Mouse (Mus musculus) forelimb bud, embryonic 11.5 days (tissue): ENCODE results near the gene Dph5.
"Not testable (repeated sequence)": the region's sequence is repeated elsewhere in the genome, so short reads cannot be mapped to it uniquely, and the experiment has no call there.

Source experiments
- DNase-seq: peaks from one replicate; pipeline ENCODE4 v3.0.0-alpha.2; 2012; ENCODE audit warnings: low read depth, low spot score

The Dph5 gene

DNA sequence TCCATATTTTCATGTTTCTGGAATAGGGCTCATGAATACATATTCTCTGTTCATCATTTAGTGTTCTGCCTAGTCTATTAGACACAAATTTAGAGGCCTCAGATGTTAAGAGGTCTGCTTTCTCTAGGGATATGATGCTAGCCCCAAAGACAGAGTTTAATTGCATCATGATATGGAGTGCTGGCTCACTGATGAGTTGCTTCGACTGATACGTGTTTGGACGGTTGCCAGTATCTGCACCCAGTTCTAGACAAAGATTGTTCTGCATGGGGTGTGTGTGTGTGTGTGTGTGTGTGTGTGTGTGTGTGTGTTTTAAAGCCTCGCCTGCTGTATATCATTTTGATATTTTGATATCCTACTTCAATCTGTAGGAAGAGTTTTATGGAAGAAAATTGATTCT lies 4.7 kb downstream of the Dph5 start:
- no peak for DNase-seq

DNA sequence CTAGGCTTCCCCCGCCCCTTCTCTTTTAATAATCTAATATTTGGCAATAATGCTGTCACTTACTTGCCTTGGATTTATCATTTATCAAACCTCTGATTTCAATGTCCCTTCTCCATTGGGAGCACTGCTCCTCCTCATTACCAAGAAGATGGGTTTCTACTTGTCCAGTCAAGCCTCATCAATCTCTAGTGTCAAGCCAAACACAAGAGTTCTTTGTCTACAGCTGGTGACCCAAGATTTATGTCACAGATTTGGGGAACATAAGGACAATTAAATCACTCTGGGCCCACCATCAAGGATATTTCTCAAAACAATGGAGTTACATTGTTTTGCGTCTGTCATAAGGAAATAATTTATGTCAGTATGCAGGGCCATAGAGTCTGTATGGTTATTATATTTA lies 5.5 kb downstream of the Dph5 start:
- no peak for DNase-seq

DNA sequence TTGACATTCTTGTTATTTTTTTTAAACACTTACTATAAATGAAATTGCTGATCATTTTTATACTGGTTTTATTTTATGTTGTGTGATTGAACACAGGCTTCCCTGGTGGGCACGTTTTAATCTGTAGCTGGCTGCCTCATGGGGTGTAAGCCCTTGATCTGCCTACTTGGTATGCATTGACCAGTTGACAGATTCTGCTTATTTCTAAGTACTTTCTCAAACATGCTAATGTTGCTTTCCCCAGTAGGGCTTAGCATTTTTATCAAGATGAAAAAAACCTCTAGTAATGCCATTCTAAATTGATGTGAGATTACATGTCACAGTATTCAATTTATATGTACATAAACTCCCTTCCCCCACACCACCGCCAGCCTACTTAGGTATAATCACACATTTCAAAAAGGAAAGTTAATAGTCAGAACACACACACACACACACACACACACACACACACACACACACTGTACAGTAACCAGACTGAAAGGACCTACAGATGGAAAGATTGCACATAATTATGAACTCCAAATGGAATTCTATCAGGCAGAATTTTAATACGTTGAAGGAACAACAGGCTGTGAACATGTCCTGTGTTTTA lies 10.8 kb downstream of the Dph5 start:
- DNase-seq, result no peak

DNA sequence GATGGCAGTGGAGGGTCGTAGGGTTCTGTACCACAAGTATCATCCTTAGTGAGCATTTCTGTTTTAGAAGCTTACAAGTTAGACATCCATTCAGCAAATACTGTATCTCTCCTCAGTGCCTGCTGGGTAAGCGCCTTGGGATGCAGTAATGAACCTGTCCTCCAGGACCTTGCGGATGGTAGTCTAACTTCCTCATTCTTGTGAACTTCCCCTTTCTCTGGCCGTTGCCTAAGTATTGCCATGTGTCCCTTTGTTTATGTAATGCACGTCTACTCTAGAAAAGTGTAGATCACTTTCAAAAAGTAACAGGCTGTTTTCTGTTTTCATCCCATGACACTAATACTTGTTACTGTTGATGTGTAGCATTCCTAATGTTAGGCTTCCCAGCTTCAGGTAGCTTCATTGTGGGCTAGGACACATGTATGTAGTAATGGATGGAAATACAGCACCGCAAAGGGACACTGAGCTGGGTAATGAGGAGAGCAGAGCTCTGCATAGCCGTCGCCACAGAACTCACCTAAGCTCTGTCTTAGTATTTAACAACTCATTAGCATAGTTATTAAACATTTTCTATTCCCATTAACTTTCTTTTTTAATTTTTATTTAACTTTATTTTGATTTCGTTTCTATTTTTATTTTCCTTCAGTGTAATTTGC lies 14.8 kb downstream of the Dph5 start:
- no peak for DNase-seq

DNA sequence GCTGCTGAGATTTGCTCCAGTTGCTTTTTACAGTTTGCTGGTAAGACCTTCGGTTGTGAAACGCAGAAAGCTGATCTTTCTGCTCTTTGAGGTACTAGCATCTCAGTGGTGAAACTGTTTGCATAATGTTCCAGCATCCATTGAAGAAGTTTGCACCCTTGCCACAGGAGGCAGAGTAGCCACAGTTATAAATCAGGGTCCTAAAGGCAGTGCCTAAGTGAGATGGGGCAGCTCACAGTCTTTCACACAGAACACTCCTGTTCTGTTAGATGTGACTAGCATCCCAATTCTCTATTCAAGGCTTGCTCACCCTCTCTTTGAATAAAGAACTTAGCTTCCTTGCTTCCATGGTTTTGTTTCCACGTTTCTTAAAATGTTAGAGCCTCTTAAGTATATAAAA lies 17.4 kb downstream of the Dph5 start:
- DNase-seq, result no peak

DNA sequence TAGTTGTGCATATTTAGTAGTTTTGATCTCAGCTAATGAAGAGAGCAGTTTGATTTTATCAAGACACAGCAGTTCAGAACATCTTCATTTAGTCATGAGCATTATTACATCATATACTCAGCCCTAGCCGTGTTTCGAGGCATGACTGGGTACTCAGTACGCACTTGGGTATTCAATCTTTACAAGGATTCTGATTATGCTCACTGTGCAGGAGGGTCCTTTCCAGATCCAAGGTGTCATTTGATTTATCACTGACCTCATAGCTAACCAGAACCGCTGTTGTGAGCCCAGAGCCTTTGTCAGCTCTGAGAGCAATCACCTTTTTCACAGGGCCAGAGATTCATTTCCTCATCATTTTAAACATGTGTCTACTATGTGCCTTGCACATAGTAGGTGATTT lies 17.9 kb downstream of the Dph5 start:
- no peak for DNase-seq

DNA sequence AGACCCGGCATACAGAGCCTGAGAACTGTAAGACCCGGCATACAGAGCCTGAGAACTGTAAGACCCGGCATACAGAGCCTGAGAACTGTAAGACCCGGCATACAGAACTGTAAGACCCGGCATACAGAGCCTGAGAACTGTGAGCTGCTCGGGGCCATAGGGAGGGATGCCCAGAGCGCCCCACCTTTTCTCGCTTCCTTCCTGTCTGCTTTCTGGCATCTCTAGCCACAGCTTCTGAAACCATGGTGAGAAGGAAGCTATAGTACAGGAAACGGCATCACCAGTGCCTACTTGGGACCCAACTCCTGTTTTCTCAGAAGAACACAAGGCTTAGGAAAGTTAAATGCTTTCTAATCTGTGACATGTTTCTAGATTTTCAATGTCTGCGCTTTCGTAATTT lies 19.8 kb downstream of the Dph5 start:
- DNase-seq, result not testable (repeated sequence)

DNA sequence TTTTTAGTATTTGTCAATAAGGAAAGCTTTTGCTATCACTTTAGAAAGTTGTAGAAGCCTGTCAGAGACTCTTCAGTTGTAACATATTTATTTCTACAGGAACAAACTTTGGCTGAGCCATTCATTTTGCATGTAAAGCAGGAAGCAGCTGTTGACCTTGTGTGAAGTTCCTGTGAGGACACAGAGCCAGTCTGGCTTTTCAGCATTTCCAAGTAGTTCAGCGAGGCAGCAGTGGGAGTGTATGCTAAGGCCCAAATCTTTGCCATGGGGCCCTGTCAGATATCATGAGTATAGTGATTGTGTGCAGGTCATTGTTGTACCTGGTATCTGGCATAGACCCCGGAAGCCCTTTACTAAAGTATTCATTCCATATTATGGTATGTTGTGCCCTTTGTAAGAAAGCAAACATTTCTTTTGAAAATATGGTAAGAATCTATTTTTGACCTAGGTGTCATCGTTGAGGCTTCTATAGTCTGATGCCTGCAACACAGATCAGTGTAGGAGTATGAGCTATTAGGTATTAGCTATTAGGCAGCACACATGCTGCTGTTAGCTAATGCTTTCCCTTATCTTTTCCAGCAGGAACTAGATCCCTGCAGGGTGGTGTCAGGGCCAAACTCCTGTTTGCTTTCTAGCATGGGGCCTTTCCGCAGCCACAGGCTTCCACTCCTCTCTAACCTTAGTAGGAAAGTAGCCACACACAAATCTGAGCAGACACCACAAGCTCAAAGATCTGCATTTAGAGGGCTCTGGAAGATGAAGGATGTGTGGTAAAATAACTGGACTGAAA lies 37.0 kb downstream of the Dph5 start:
- no peak for DNase-seq

DNA sequence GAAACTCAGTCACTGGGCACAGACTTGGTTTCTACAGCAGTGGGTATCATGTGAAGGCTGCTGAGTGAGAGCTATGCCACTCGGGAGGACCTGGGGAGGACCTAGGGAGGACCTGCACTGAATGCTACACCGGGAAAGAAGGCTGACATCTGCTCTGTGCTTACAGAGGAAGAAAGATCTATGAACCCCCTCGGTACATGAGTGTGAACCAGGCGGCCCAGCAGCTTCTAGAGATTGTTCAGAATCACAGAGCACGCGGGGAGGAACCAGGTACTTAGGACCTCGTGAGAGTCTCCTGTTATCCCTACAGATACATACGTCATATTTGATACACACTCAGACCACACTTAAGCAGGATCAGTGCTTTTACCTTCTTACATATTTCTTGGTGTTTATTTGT lies 38.9 kb downstream of the Dph5 start:
- no peak for DNase-seq

DNA sequence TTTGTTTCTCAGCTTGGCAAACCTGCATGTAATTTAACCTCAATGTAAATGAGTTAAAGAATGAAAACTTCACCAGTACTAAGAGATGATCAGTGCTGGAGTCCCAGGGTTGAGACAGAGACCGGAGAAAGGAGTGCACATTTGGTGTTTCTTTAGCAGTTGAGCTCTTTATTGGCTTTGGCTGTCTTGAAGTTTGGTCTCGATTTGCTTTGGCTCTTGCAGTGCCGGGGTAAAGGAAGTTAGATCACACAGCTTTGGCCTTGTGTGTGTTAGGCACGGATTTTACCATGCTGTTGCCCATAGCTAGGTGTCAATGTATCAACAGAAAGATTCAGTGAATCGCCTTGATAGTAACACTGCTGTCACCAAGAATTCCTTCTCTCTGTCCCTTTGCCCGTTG lies 44.1 kb downstream of the Dph5 start:
- DNase-seq, result no peak

DNA sequence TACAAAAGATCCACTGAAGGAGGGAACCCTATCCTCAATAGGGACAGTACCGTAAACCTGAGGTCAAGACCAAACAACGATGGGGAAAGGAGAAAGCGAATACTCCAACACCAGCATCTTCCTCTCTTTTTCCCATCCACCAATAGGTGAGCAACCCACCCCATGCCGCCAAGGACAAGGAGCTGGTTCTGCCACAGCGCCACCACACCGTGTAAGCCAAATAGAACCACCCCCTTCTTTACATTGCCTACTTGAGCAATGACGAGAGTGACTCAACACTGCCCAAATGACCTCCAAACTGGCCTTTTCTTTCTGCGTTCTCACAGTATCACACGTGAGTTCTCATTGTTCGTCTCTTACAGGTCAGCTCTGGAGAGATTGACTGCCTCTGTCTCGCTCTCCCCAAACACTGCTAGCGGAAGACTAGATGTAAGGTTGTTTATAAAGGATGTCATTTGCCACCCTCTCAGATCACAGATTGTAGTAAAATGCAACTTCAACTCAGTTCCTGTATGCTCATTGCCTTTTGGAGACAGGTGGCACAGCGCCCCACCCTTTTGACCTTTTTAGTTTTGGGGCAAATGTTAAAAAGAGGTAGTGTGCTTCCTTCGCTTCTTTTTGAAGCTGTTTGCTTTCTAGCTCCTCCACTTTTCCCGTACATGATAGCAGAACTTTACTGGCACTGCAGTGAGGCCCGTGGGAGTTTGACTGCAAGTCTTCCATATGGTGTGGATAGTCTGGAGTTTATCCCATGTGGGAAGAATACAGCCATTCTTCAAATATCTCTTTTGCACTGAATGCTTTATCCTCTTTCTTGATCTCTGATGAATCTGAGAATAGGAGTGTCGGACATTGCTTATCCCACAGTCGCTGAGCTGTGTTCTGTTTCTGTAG lies 45.9 kb downstream of the Dph5 start:
- DNase-seq, result no peak

DNA sequence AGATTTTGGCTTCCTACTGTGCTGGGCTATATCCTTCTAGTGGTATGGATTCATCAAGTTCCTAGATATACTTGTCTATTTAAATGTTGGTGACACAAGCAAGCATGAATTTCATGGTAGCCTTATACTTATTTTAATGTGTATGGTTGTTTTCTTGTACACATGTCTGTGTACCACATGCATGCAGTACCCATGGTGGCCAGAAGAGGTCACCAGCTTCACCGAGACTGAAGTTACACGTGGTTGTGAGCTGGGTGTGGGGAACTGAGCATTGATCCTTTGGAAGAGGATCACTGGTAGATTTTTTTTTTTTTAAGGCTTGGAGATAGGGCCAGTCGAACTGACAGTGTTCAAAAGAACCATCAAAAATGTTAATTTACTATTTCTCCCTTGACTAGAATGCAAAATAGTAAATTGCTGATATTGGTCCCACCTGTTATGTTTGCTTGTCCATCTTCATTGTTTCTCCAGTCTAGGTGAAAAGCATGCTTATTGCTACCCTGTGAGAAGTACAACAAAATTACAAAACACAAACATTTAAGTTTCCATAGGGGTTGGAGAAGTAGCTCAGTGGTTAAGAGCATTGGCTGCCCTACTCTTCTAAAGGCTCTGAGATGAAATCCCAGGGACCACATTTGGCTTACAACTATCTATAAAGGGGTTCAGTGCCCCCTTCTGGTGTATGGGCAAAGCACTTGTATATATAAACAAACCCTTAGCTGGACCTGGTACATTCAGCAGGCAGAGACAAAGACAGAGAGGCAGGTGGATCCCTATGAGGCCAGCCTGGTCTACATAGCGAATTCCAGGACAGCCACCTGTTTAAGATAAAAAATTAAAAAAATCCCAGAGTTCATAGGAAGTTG lies 49.3 kb downstream of the Dph5 start:
- DNase-seq, result peak; percentile 50

DNA sequence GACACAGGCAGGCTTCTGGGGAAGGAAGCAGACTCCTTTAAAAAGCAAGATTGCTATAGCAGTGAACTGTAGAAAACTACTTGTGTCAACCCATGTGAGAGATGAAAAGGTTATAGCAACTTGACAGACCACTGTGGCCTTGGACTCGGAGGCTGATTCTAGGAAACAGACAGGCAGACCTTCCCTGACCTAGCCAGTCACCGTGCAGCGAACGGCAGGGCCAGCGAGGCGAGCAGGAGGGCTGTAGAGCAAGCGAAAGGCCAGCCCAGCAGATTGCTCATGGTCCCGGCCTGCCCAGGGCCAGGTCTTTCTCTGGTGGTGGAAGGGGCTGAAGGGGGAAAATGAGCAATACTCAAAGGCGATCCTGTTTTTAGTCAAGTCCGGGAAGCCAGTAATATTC lies 50.2 kb downstream of the Dph5 start:
- no peak for DNase-seq

DNA sequence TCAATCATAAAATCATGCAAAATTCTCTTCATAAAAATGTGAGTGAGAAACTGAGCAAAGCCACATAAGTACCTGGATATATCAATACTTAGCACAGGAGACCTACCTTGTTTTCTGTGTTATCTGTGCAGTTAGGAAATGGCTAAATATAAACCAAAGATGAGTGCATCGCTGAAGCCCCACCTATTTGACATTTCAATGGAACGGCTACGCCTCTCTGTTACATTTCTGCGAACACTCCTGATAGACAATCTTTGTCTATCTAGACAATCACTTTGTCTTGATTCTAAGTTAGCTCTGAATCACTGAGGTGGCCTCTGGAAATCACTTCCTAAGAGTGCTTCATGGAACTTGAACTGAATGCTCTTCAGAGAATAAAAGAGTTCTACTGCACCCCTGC lies 52.9 kb downstream of the Dph5 start:
- no peak for DNase-seq

DNA sequence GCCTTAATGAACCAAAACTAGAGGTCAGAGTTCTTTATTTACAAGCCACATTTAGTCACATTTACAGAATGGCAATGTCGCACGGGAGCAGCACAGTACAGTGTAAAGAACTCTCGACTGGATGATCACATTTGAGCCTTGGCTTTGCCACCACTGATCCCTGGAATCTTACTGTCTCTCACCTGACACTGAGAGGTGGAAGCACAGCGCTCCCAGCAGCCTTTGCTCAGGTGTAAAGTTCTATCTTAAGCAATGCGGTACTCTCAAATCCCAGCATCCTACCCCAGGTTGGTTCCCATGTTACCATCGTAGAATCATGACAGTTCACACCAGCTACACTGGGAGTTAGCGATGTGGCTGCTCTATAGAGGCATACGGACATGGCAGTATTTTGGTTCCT lies 53.8 kb downstream of the Dph5 start:
- no peak for DNase-seq

DNA sequence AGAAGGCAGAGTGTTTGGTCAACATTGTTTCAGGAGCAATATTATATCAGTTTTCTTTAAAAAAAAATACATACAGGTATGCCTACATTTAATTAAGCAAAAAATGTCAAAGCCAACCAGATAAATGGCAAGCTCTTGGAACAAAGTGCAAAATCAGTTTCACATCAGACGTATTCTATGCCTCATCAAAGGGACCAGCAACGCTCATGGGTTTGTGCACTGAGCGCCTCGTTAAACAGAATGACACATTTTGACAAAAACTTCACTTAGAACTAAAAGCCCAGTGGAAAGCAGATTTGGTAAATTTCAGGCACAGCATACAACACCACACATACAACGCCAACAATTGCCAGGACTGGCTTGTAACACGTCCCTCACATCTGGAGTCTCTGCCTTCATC lies 56.7 kb downstream of the Dph5 start:
- DNase-seq, result no peak

DNA sequence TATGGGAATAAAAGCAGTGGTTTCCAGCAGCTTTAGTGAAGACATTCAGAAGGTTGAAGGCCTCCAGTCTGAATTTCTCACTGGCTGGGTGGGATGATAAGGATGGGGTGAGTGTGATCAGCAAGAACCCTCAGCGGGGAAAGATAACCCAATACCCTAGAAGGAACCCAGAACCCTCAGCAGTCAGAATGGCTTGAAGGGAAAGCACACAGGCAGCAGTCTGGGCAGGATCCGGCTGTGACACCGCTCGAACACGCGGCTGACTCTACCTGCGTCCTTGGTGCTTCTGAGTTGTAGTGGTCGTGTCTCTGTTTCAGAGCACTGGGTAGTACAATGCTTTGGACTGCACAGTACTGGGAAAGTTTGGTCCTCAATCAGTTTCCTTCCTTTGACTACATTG lies 58.6 kb downstream of the Dph5 start:
- DNase-seq, result no peak

DNA sequence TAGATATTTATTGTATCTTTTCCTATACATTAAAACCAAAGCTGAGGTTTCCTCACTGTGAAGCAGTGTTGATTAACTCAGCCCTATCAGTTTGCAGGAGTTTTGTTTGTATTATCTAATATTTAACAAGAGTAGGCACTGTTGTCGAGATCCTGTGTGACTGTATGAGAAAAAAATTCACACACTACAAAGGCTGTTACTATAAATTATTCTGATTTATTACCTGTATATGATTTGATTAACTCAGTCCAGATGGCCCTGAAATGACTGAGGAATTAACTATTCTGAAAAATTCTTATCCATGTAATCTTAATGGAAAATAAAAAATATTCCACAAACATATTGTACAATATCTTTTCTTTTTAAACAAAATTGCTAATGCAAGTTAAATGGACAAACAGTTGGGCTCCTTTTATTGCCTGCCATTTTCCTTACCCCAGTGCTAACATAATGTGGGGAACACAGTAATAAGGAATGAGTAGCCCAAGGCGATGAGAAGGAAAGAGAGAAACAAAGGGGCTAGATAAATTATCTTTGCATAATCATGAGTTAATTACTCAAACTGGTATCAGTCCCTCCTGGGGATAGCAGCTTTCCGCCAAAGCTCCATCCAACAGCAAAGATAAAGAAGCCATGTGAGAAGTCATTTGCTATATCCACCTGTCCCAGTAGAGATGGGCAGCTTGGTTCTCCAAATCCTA lies 61.7 kb downstream of the Dph5 start:
- no peak for DNase-seq

DNA sequence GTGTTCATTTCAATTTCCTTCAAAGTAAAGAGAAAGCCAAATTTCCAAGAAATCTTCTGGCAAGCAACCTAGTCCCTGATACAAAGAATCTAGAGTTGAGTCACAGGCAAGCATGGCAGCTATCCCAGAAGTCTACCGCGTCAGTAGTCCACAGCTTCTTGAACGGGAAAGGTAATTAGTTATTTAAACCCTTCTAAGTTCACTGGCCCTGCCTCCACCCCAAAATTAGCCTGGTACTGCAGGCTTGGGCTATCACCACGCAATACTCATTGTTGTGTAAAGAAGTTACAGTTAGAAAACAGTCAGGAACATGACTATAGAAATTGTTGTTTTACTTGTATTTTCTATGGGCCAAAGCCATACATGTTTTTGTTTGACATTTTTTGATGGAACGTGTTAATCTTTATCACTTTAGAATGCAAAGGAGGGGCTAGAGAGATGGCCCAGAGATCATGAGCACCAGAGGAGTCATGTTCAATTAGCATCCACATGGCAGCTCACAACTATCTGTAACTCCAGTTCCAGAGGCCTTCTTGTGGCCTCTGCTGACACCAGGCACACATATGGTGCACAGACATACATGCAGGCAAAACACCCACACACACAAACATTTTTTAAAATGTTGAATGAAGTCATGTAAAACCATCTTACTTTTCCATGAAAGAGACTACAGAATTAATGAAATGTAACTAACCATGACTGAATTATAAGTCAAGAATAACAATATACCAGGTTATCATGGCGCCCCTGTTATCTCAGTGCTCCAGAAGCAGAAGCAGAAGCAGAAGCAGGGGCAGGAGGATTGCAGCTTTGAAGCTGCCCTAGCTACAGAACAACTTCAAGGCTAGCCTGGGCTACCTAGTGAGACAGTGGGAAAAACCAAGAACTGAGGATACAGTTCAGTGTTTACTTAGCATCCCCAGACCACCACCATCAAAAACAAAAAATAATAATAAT lies 62.6 kb downstream of the Dph5 start:
- DNase-seq, result no peak
